Mouse (Mus musculus): ENCODE measurements at regions not wholly inside any gene's neighbourhood (a gene's known extent, or its start where the extent isn't known, plus 50 kb on each side); places are given as distances from the start of the nearest gene placed in this dataset.

DNA sequence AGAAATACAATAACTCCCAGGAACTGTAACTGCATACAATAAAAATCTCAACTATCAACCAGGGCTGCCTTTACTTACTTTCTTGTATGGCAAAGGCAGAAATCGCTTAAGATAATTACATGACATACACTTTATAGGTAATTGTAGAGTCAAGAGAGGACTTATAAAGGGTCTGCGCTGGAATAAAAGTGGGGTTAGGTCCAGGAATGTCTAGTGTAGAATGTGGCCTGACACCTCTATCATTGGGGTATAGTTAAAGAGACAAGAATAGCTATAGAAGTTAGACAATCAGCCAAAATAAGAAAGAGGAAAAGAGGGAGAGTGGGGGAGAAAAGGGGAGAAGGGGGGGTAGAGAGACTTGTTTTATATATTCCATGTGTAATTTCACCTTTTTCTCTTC is 144.8 kb upstream of the Gimd1 start:
- no peak for DNase-seq (ENCODE audit: low spot score)

DNA sequence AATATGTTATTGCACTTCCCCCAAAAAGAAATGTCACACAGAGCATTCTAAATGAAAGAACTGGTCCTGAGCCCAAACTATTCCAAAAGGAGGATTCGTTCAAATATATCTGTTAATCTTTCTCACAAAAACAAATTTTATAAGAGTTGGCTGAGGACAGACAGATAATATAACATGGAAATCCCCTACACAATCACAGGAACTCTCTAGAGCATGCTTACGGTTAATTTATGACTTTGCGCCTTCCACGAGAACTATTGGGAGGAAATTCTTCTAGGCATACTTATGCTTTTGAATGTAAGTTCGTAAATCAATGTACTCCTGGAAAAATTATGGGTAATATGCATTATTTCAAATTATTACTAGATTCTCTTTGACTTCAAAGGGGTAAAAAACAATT is 144.1 kb upstream of the Gimd1 start:
- no peak for DNase-seq (ENCODE audit: low spot score)

DNA sequence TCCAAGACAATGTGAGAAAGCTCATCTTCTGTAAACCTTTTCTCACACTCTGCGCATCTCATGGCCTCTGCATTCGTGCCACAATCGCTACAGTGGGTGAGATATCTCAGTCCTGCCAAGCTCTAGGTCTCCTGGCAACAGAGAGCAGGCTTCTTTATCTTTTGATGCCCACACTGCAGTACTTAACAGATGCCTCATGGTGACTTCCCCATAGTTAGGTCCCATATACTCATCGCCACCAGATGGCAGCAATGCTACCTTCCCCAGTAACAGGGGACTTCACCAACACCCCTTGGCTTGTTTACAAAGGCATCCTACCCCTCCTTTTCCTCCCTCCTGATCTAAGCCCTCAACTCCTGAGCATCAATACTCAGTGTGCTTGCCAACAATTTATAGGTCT is 123.5 kb upstream of the Gimd1 start:
- peak; percentile 21 for DNase-seq (ENCODE audit: low spot score)

DNA sequence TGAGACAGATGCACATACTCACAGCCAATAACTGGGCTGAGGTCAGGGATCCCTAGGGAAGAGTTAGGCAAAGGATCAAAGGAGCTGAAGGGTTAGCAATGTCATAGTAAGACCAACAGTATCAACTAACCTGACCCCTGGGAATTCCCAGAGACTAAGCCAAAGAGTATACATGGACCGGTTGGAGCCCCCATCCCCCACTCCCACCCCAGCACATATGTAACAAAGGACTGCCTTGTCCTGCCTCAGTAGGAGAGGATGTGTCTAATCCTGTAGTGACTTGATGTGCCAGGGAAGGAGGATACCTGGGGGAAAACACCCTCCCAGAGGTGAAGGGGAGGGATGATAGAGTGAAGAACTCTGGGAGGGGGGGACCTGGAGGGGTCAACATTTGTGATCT is 119.4 kb upstream of the Gimd1 start:
- DNase-seq (ENCODE audit: low spot score) = no peak

DNA sequence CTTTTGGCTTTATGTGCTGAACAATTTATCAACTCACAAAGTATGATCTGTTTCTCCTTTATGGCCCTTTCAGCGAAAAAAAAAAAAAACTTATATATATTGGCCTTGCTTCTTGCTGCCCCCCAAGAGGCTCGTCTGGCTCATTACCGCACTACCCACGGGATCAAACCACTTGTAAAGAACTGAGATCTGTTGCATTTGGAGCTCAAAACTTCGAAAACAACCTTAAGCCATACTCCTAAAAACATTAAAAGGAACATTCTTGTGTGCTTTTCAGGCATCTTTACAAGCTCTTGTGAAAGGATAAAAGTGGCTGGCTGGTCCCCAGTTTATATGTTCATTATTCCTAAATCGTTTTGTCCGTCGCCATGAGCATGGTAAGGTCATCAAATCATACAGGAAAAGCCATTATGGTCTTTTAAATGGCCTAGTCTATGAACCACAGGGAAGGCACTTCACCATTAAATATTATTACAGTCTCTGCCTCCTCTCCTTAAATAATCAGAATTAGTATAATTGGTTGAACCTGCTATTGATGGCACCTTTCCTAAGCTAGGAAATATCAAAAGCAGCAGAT is 117.0 kb upstream of the Gimd1 start:
- no peak for DNase-seq (ENCODE audit: low spot score)

DNA sequence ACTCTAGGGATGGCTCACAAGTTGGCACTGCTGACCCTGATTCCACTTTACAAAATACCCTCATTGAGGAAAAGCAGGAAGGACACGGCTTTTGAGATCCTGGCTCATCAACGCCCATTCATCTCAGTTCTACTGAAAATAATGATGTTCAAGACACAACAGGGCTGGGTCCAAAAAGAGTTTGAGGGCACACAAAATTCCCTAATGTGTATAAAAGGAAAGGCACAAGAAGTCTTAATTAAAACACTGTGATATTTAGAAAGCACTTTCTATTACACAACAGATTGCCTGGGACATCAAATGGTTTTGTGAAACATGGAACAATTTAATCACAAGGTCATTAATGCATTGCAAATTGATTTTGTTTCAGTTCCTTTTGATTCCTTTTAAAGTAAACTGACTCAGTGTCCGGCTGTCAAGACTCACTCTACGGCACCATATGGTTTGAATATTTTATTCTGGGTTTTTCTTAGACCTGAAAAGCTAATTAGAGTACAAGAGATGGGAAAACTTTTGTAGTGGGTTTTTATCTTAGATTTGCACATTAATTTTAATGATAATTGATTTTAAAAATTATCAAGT is 96.2 kb upstream of the Gimd1 start:
- DNase-seq (ENCODE audit: low spot score) = no peak

DNA sequence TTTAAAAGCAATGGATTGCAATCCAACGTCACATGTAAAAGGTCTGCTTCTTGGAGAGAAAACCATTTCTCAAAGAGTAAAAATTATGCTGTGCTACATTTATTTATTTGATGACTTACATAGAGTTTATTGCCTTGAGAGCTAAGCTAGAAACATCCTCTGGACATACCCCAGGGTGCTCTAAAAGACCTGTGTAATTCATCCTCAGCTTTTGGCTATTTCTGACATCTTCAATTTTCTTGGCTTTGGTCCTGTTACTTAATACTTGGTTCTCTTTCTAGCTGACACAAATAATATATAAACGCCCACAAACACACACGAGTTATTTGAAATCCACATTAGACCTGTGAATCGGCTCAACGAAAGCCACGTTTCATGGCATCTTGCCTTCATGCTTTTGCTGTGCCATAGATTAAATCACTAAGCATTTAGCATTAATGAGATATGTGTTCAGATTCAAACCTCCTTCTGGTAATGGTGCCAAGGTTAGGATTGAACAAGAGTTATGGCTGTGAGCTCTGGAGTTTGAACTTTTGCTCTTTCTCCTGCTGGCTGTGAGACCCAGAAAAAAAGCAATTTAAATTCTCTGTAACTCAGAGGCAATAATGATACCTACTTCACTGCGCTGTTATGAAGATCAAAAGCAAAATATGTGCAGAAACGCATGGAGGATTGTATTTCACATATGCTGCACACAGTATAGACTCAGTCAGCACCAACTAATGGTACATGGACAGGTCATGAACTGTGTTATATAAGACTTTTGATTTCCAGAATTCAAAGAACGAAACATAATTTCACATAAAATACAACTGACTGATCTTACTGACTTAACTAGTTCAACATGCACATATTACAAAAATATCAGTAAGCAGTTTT is 89.6 kb upstream of the Gimd1 start:
- no peak for DNase-seq (ENCODE audit: low spot score)

DNA sequence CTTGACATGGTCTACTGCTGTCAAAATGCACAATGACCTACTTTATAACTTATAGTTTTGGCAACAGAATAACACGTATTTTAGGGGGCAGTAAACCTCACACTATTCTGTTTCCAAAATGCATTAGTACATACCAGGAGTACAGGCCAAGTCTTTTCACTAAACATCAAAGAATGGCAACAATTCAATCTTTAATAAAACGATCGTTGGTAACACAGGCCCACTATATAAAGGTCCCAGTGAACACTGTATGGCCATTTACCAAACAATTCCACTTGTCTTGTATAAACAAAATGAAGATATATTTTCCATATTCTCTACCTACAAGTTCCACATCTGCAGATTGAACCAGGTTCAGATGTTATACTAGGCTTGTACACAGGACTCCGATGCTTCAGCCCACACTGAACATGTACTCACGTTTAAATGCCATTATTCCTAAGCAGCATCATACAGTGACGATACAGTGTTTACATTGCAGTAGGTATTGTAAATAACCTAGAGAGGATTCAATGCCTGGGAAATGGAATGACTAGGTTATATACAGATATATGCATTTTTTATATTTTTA is 78.3 kb upstream of the Gimd1 start:
- no peak for DNase-seq (ENCODE audit: low spot score)

DNA sequence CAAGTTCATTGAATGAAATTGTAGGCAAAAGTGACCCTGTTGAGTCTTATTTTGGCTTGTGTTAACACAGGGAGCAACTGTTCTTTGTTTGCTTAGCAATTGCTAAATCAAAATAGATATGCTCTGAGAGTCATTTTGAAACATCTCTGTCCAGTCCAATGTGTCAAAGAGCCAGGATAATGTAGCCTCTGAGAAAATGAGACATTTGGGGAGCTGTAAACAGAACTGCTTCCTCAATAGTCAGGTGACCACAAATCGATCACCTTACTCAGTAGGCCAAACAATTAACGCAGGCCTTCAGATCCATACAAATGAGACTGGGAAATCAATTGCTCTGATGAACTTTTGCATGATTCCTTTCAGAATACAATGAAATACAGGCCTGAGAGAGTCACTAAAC is 63.9 kb upstream of the Gimd1 start:
- no peak for DNase-seq (ENCODE audit: low spot score)

DNA sequence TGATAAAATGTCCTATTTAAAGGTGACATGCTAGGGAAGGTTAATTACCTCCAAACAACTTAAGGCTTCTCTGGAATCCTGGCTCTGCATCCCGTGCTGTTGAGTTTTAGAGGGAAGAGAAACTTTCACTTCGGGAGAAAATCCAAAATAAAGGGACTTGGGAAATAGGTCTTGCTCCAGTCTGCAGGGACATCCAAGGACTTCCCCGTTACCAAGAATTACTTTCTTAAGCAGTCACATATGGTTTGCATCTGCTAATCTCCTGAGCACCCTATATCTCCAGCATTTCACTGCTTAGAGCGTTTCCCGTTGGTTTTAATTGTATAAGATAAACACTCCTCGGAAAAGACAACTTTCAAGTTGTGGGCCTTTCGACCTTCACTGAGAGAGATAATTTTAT is 63.3 kb upstream of the Gimd1 start:
- DNase-seq (ENCODE audit: low spot score) = no peak

Measured in yolk sac, embryonic 10.5 days (tissue).